Mouse (Mus musculus): ENCODE results near the gene Olfr577.

- TF ChIP-seq CTCF (IDR thresholded peaks at IDR 0.05; ENCODE audit: extremely low read depth, insufficient read depth, low read length) (no peak), POLR2A (IDR thresholded peaks at IDR 0.05; ENCODE audit: extremely low read depth, insufficient read depth, low read length) (no peak)
Measured at GRCm38 (mm10) chr7:102943417-102943816, 32.3 kb downstream of the Olfr577 start.
